Mouse (Mus musculus) v-Abl transformed pro-B cells (cell line): ENCODE measurements around the gene Mcm7.

Source experiments
- in situ Hi-C, 2 experiments: fragments of 400-800 bp; cut with MboI; formaldehyde crosslinking; loops; one replicate each; pipeline ENCODE4 v1.15.1; 2025; ENCODE audit not compliant: unreplicated experiment in 2 of 2

Mcm7 gene

DNA sequence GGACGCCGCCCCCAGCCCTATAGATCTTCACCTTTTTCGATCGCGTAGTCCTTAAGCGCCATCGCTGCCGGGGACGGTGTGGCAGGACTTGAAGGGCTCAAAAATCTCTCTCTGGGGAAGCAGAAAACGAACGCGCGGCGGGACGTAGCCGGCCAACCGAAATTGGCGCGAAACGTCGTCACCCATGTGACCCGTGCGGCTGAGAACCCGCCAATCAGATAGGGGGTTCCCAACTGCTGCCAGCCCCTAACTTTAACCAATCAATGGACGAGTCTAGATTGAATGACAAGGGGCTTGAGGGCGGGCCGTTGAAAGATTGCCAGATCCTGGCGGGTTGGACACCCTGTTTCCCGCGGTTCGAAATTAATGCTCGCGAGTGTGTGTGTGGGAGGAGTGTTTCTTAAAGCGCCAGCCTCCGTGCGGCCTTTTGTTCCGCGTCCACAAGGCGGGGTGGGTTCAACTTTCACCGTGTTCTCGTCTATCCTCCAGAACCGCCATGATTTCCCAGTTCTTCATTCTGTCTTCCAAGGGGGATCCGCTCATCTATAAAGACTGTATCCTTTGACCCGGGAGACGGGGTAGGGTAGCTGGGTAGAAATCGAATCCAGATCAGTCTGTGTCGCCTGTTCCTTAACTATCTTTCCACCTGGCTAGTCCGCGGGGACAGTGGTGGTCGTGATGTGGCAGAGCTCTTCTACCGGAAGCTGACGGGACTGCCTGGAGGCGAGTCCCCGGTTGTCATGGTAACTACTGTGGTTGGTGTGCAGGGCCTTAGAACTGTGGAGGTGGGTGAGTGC, at the start of gene Mcm7, which contains the start of gene Ap4m1:
Gene Mcm7 (minus strand): TSS at position 728 of the 797 bp plus-strand sequence.
Gene Ap4m1 (plus strand): TSS at position 308 of the 797 bp plus-strand sequence.
- in situ Hi-C loops: loop anchor here in 1 of 2 experiments (25.0 kb wide), 2 partner anchors 1615 to 2010 kb away; partner anchors contain the start of genes Ints1, Mafk and Orai2

DNA sequence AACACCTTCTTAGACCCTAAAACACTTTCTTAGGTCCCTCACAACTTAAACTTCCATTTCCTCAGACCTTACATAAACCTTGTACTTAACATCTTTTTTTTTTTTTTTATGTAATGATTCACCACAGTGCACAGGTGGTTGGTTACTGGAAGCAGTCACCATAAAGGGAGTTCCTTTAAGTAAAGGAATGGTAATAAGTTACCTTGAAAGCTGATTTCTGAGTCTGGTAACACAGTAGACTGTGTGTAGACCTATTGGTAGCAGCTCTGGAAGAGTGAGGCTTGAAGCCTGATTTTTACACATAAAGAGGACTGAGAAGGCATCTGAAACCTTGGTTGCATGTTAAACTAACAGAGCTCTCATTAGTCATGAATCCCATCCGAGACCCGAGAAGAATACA, 47.6 kb upstream of the Mcm7 start:
- in situ Hi-C loops: loop anchor here (5.0 to 25.0 kb wide), 7 partner anchors 225 to 417 kb away; partner anchors contain the start of genes Azgp1 (in 1 of the 2) and Zfp157 (in 1 of the 2)

GRCm38 (mm10) chr5:138216632-138217031, 44.4 kb upstream of the Mcm7 start:
- in situ Hi-C loops: loop anchor here (25.0 kb wide), 2 partner anchors 229 to 421 kb away; partner anchors contain the start of gene Azgp1 (in 1 of the 2)

DNA sequence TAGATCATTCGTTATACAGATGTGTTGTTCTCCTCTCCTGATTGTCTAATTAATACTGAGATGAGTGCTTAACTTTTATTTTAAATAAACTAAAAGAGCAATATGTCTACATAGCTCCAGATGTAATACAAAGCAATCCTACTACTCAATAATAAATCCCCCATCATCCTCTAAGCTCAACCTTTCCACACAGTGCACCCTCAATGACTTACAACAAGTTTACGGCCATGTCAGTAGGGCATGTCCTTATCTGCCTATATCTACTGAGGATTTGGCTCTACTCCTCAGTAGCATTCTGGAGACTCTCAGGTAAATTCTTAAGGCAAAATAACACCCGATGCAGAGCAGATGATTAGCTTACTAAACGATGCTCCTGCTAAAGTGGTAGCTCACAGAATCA, 35.7 kb upstream of the Mcm7 start:
- in situ Hi-C loops: loop anchor here (25.0 kb wide), 2 partner anchors 221 to 429 kb away; partner anchors contain the start of gene Azgp1 (in 1 of the 2)

GRCm38 (mm10) chr5:138207253-138207652, 35.0 kb upstream of the Mcm7 start:
- in situ Hi-C loops: loop anchor here (25.0 kb wide), 2 partner anchors 220 to 430 kb away; partner anchors contain the start of gene Azgp1 (in 1 of the 2)

DNA sequence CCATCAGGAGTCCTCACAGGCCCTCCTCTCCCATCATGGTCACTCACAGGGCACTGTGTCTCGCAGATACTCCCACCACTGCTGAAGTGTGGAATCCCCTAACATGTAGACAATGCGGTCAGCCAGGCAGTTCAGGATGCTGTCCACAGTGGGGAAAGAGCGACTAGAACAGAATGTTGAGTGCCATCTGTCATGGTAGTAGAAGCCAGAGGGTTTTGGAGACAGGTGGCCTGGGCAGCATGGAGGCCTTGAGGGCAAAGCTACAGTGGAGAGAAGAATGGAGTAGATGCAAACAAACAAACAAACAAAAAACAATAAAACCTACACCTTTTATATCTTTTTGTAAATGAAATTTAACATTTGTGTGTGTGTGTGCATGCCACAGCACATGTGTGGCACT, 29.9 kb upstream of the Mcm7 start:
- in situ Hi-C loops: loop anchor here (25.0 kb wide), 2 partner anchors 215 to 435 kb away; partner anchors contain the start of gene Azgp1 (in 1 of the 2)

GRCm38 (mm10) chr5:138199576-138199975, 27.4 kb upstream of the Mcm7 start:
- in situ Hi-C loops: no loop called here

GRCm38 (mm10) chr5:138195463-138195862, 23.2 kb upstream of the Mcm7 start:
- in situ Hi-C loops: no loop called here

DNA sequence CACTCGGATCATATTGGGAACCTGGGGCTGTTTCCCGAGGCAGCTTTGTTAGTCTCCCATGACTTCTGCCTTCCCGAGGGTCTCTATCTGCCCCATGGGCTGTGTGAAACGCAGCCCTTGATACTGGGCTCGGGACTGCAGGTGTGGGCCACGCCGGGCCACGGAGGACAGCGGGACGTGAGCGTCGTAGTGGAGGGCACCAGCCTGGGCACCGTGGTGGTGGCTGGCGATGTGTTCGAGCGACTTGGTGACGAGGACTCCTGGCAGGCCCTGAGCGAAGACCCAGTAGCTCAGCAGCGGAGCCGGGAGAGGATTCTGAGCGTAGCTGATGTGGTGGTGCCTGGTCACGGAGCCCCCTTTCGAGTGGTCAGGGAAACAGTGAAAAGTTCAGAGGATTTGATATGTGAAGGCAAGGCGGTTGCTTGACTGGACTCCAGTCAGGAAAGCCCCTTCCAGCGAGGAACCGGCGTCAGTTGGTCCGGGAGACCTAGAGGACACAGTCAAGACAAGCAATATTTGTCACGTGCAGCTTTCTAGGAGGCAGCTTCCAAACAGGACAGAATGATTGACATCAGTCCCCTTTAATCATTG, 22.6 kb upstream of the Mcm7 start:
- in situ Hi-C loops: loop anchor here in 1 of 2 experiments (5.0 kb wide), 1 partner anchor 57 kb away; no protein-coding TSS in a partner anchor

DNA sequence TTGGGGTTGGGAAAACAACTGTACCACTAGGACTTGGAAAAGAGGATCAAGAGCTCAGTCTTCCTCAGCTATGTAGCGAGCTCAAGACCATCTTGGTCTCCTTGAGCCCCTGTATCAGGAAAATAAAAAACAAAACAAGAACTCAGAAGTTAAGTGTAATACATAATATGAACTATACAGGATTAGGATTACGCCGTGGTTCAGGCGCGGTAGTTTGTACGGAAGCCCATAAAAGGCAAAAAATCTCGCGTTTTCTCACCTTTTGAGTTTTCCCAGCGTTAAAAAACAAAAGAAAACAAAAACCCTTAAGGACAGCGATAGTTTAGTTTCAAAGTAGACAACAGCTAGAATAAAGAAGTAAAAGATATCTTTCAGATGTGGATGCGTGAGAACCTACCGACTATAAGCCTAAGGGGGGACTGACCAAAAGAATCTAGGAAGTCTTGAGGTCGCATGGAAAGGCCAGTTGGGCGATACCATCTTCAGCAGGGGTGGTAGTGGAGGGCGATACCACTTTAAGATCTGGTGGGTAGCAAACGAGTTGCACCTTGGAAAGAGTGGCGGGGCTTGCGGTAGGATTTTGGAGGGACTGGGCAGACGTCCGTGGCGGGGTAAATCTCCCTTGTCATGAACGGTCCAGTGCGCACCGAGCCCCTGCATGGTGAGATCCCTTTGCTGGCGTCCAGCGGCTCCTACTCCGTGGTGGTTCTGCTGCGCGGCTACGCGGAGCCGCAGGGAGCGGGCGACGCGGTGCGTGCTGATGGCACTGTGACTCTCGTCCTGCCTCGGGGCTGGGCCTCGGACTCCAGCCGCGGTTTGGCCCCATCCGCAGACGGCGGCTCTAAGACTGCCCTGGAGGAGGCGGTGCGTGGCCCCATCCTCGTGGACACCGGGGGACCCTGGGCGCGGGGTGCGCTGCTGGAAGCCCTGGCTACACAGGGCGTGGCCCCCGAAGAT, 21.8 kb upstream of the Mcm7 start, which contains the start of gene Mblac1:
Gene Mblac1 (plus strand): TSS at position 544 of the 957 bp plus-strand sequence.
- in situ Hi-C loops: loop anchor here in 1 of 2 experiments (5.0 kb wide), 1 partner anchor 58 kb away; no protein-coding TSS in a partner anchor

DNA sequence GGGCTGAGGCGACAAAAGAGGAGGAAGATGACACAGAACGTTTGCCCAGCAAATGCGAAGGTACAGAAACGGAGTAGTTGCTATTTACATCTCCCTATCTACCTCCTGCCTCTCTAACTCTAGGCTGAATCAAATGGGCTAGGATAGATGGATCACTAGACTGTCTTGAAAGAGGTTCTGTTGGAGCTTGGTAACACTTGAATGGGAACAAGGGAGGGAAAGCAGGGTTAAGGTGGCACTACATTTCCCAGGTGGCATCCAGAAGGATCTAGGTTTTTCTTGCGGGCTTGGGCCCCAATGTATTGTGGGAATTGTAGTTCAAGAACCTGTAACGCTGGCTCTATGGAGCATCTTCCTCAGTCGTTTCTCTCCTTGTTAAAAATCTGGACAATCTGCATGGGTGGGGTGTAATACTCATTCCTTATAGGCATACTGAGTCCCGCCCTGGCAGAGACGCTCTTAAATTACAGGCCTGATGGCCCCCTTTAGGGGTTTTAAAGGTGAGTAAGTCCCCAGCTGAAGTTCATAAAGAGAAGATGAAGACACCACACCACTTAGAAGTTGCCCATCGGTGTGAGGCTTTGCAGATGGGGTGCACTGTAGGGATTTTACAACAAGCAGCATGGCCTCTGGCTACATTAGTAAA, 15.6 kb upstream of the Mcm7 start:
- in situ Hi-C loops: no loop called here

- in situ Hi-C loops: no loop called here
Measured at GRCm38 (mm10) chr5:138186950-138187638, 14.9 kb upstream of the Mcm7 start, which contains the start of the genes Taf6 and Cnpy4. TSS of gene Taf6 (minus strand) at chr5:138187451. TSS of gene Cnpy4 (plus strand) at chr5:138187485.

- in situ Hi-C loops: loop anchor here in 1 of 2 experiments (25.0 kb wide), 2 partner anchors 1614 to 2011 kb away; partner anchors contain the start of genes Ints1, Mafk and Orai2
Measured at GRCm38 (mm10) chr5:138173217-138173616, 995 bp upstream of the Mcm7 start.

DNA sequence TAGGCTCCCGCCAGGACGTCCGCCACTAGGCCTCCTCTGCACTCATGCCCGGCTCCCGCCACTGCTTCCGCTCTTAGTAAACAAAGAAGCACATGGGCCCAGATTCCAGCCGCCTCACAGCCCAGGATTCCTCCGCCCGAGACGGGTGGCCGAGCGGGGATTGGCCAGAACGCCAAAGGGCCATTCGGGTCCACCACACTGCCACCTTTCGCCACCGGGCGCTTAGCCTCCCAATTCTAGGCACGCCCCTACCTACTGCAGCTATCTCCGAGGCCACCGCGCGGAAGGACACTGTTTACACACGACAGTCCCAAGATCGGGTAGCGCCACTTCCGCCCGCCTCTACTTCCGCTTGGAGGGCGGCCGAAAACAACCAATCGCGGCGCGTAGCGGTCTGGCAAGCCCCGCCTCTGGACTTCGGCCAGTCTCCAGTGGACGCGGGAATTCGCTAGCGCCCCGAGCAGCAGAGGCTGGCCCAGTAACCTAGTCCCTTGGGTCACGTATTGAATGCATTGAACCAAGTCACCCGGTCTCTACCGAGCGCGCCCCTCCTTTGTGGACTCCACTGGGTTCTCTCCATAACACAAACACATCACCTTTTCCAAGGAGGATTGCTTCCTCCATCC, 1.2 kb downstream of the Mcm7 start:
- in situ Hi-C loops: loop anchor here in 1 of 2 experiments (25.0 kb wide), 2 partner anchors 1616 to 2009 kb away; partner anchors contain the start of genes Ints1, Mafk and Orai2

- in situ Hi-C loops: loop anchor here (10.0 to 25.0 kb wide), 3 partner anchors 381 to 2003 kb away; partner anchors contain the start of genes Ints1 (in 1 of the 2), Mafk (in 1 of the 2), Mepce (in 1 of the 2) and Orai2 (in 1 of the 2)
Measured at GRCm38 (mm10) chr5:138165594-138165993, 6.6 kb downstream of the Mcm7 start.

- in situ Hi-C loops: loop anchor here (10.0 to 25.0 kb wide), 3 partner anchors 379 to 2001 kb away; partner anchors contain the start of genes Ints1 (in 1 of the 2), Mafk (in 1 of the 2), Mepce (in 1 of the 2) and Orai2 (in 1 of the 2)
Measured at GRCm38 (mm10) chr5:138163610-138164009, 8.6 kb downstream of the Mcm7 start.

DNA sequence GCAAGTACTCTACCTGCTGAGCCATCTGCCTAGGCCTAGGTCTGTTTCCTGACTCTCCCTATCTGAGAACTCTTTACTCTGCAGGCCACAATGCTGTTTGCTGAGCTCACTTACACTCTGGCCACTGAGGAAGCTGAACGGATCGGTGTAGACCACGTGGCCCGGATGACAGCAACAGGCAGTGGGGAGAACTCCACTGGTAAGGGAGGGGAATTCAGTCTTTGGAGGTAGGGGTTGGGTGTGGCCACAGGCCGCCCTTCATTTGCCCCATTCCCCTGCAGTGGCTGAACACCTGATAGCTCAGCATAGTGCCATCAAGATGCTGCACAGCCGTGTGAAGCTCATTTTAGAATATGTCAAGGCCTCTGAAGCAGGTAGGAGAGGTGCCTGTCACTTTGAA, 9.2 kb downstream of the Mcm7 start:
- in situ Hi-C loops: loop anchor here (10.0 to 25.0 kb wide), 3 partner anchors 378 to 2001 kb away; partner anchors contain the start of genes Ints1 (in 1 of the 2), Mafk (in 1 of the 2), Mepce (in 1 of the 2) and Orai2 (in 1 of the 2)
